Mouse (Mus musculus) limb, embryonic 10.5 days (tissue): Measurements from ENCODE around the gene Dab2ip. TPM values are rescaled to one million over a fixed set of nuclear protein-coding genes. Genes with fewer than 3 reads are reported as not detected.
A peak's percentile ranks its signal among the peaks of the same experiment; 100 is the strongest.

ENCODE experiments used
- DNase-seq: peaks from one replicate; pipeline ENCODE4 v3.0.0-alpha.2; 2017; ENCODE audit warnings: low spot score
- H3K27ac ChIP-seq: fragments of 300-500 bp; sonication (generic); 2 replicates; pipeline ENCODE4 v1.5.1; 2016; ENCODE audit warnings: mild to moderate bottlenecking
- H3K27me3 ChIP-seq: fragments of 300-500 bp; sonication (generic); 2 replicates; pipeline ENCODE4 v1.6.1; 2016; ENCODE audit warnings: low read depth, mild to moderate bottlenecking; ENCODE audit not compliant: poor library complexity, severe bottlenecking
- H3K36me3 ChIP-seq: fragments of 300-500 bp; sonication (generic); 2 replicates; pipeline ENCODE4 v1.6.1; 2016; ENCODE audit warnings: mild to moderate bottlenecking, moderate library complexity
- H3K4me1 ChIP-seq: fragments of 300-500 bp; sonication (generic); 2 replicates; pipeline ENCODE4 v1.6.1; 2016
- H3K4me3 ChIP-seq: fragments of 300-500 bp; sonication (generic); 2 replicates; pipeline ENCODE4 v1.5.1; 2016; ENCODE audit warnings: mild to moderate bottlenecking, moderate library complexity
- H3K9me3 ChIP-seq: fragments of 300-500 bp; sonication (generic); replicated peaks from 2 replicates; pipeline ENCODE4 v1.6.1; 2016; ENCODE audit warnings: mild to moderate bottlenecking
- WGBS: fragments of 180-500 bp; shearing (Covaris S2); methylation state at CpG from one replicate; pipeline ENCODE4 v1.1.7; 2016; 5-methylcytosine and 5-hydroxymethylcytosine counted together
- polyA plus RNA-seq: library from polyadenylated mRNA; unstranded; fragments of >200 nt; fragmentation: Nextera tagmentation; extraction: Ambion mirVana; gene quantifications from 2 replicates; pipeline ENCODE4 v1.2.1, GENCODE M21; 2016

Gene Dab2ip
- polyA plus RNA-seq, 1 experiment from 2014 or later: 49.7 TPM

DNA sequence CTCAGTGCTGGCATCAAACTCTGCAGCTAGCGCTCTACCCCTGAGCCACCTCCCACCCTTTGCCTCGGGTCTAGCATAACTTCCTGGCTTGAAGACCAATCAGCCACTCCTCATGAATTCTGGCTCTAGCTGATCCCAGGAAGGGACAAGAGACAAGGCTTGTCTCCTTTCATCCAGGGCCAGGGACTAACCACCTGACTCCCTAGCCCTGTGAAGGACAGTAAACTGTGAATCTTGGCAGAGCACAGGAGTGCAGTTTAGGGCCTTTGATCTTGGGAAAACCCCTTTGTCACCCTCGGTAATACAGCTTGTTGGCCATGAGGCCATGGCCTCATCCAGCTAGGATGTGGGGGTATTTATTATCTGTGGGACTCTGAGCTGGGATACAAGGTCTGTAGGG lies 100.2 kb downstream of the Dab2ip start:
- H3K27me3 ChIP-seq: no peaks in the 10 kb centered on the region
- no peaks in the 10 kb centered on the region for H3K36me3 ChIP-seq
- no peak overlapping the region for H3K27ac ChIP-seq
- H3K4me1 ChIP-seq: peaks cover 64% of the 10 kb centered on the region
- H3K4me3 ChIP-seq: no peak overlapping the region
- WGBS: 48% methylated on average over 3 of the region's 3 CpGs
- H3K9me3 ChIP-seq: no peaks in the 10 kb centered on the region
- DNase-seq: no peak

DNA sequence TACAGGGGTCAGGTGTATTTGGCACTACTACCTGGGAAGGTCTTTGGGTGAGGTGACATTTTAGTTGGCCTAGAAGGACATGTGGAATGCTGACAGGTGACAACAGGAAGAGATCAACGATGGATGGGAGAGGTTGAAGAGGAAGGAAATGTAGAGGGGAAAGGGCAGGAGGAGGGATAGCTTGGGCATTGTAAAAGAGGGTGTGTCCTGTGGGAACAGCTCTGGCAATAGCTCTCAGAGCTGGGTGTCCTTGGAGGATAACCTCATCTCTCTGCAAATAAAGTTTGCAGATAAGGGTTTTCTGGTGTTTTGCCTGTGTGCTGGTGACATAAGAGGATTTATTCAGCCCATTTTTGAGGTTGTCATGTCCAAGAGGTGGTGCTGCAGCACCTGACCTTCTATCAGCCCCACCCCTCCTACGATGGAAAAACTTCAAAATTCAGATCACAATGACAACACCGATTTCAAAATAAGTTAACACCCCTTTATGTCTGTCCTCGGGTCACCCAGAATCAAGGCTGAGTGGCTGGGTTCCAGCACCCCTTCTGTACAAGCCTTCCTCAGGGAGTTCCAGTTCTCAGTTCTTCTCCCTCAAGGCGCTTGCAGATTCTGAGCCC lies 101.6 kb downstream of the Dab2ip start:
- H3K36me3 ChIP-seq: peaks cover 9% of the 10 kb centered on the region
- no peaks in the 10 kb centered on the region for H3K9me3 ChIP-seq
- DNase-seq: no peak
- H3K4me3 ChIP-seq: no peak overlapping the region
- H3K27me3 ChIP-seq: no peaks in the 10 kb centered on the region
- H3K27ac ChIP-seq: no peak overlapping the region
- WGBS: 85% methylated on average over 5 of the region's 5 CpGs
- H3K4me1 ChIP-seq: peaks cover 77% of the 10 kb centered on the region

DNA sequence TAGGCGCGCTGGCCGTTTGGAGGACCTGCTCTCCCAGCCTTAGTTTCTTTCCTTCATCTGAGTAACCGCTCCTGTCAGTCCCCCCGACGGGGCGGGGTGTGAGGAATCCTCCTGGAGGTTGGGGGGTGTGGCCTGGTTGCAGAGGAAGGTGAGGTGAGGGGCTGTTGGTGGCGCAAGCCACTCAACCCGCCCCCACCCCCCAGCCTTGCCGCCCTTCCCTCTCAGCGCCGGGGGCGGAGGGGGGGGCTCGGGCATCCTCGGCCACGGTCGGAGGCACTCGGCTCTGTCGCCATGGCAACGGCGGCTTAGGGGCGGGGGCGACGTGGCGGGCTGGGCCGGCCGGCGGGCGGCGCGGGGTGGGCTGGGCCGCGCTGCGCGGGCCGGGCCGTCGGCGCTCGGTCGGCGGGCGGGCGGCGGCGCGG lies 102.9 kb downstream of the Dab2ip start:
- WGBS: 14% methylated on average over 28 of the region's 47 CpGs
- H3K27me3 ChIP-seq: no peaks in the 10 kb centered on the region
- DNase-seq: peak; percentile 95
- peak overlapping the region; percentile 95 for H3K27ac ChIP-seq
- H3K4me1 ChIP-seq: peaks cover 75% of the 10 kb centered on the region
- H3K4me3 ChIP-seq: peak overlapping the region; percentile 89
- H3K9me3 ChIP-seq: no peaks in the 10 kb centered on the region
- peaks cover 14% of the 10 kb centered on the region for H3K36me3 ChIP-seq

DNA sequence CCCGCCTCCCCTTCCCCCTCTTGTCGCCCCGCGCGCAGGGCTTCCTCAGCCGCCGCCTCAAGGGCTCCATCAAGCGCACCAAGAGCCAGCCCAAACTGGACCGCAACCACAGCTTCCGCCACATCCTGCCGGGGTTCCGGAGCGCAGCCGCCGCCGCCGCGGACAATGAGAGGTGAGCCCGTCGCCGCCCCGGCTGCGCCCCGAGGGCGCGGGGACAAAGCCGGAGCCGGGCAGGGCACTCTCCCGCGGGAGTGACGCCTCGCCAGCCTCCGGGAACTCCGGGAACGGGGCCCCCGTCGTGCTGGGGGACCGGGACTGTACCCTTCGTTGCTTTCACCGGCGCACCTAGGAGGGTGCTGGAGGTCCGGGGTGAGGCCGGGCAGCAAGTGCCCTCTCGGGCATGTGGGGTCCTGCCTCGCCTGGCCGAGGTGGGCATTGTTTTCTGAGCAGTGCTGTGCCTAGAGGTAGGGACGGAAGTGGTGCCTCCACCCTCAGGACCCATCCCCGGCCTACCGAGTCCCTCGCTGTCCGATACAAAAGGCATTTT lies 103.5 kb downstream of the Dab2ip start:
- no peaks in the 10 kb centered on the region for H3K27me3 ChIP-seq
- DNase-seq: peak; percentile 73
- no peaks in the 10 kb centered on the region for H3K9me3 ChIP-seq
- H3K36me3 ChIP-seq: peaks cover 14% of the 10 kb centered on the region
- under 1% methylated on average over 50 of the region's 51 CpGs for WGBS
- peak overlapping the region; percentile 89 for H3K4me3 ChIP-seq
- peak overlapping the region; percentile 95 for H3K27ac ChIP-seq
- peaks cover 75% of the 10 kb centered on the region for H3K4me1 ChIP-seq

GRCm38 (mm10) chr2:35662001-35662491 lies 104.0 kb downstream of the Dab2ip start:
- Histone ChIP-seq H3K9me3 (no peaks in the 10 kb centered on the region), H3K27ac (peak overlapping the region; percentile 95), H3K27me3 (no peaks in the 10 kb centered on the region), H3K4me3 (peak overlapping the region; percentile 89), H3K36me3 (peaks cover 19% of the 10 kb centered on the region), H3K4me1 (peaks cover 72% of the 10 kb centered on the region)
- 1% methylated on average over 24 of the region's 24 CpGs for WGBS
- DNase-seq: peak; percentile 83

GRCm38 (mm10) chr2:35662738-35663550 lies 104.9 kb downstream of the Dab2ip start:
- Histone ChIP-seq H3K27me3 (no peaks in the 10 kb centered on the region), H3K9me3 (no peaks in the 10 kb centered on the region), H3K4me1 (peaks cover 67% of the 10 kb centered on the region), H3K4me3 (peak overlapping the region; percentile 89), H3K36me3 (peaks cover 27% of the 10 kb centered on the region), H3K27ac (peak overlapping the region; percentile 59; the same call in 1 of the 2 replicates)
- DNase-seq: peak; percentile 44
- WGBS: 13% methylated on average over 26 of the region's 26 CpGs

GRCm38 (mm10) chr2:35667746-35668145 lies 109.7 kb downstream of the Dab2ip start:
- peaks cover 89% of the 10 kb centered on the region for H3K4me1 ChIP-seq
- DNase-seq: no peak
- no peaks in the 10 kb centered on the region for H3K9me3 ChIP-seq
- H3K27ac ChIP-seq: no peak overlapping the region
- H3K27me3 ChIP-seq: no peaks in the 10 kb centered on the region
- WGBS: 91% methylated on average over 8 of the region's 8 CpGs
- H3K4me3 ChIP-seq: no peak overlapping the region
- peaks cover 71% of the 10 kb centered on the region for H3K36me3 ChIP-seq

DNA sequence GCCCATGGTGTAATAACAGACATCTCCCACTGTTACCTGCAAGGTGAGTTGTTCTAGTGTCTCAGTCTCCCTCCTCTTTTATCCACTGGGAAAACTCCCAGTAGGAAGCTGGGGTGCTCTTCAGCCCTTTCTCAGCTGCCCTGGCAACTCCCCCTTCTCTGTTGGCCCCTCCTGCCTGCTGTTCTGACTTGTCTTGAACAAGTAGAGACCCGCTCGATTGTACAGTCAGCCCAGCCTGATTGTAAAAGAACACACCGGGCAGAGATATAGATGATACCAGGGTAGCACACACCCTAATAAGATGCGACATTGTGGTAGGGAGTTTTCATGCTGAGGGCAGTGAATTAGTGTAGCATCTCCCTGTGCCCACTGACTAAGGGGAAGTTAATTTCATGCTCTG lies 111.2 kb downstream of the Dab2ip start:
- no peaks in the 10 kb centered on the region for H3K27me3 ChIP-seq
- no peak overlapping the region for H3K4me3 ChIP-seq
- H3K36me3 ChIP-seq: peaks cover 74% of the 10 kb centered on the region
- 75% methylated on average over 4 of the region's 4 CpGs for WGBS
- DNase-seq: no peak
- peaks cover 77% of the 10 kb centered on the region for H3K4me1 ChIP-seq
- H3K27ac ChIP-seq: no peak overlapping the region
- no peaks in the 10 kb centered on the region for H3K9me3 ChIP-seq

DNA sequence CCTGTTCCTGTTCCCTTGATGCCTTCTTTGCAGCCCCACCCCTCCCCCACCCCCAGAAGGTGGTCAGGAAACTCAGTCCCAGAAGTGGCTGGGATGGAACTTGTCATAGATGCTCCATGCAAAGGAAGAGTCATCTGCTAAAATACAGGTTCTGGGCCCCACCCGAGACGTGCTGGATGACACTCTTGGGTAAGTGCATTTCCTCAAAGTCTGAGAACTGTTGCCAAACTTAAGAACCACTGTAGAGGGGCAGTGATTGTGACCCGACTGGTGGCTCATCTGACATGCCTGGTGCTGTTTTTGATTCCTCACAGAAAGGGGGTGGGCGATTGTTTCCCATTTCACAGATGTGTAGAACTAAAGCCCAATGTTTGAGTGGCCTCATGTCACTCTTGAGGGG lies 111.7 kb downstream of the Dab2ip start:
- H3K4me3 ChIP-seq: no peak overlapping the region
- no peaks in the 10 kb centered on the region for H3K9me3 ChIP-seq
- peaks cover 69% of the 10 kb centered on the region for H3K36me3 ChIP-seq
- H3K4me1 ChIP-seq: peaks cover 76% of the 10 kb centered on the region
- H3K27me3 ChIP-seq: no peaks in the 10 kb centered on the region
- no peak overlapping the region for H3K27ac ChIP-seq
- no peak for DNase-seq
- WGBS: 77% methylated on average over 4 of the region's 4 CpGs

DNA sequence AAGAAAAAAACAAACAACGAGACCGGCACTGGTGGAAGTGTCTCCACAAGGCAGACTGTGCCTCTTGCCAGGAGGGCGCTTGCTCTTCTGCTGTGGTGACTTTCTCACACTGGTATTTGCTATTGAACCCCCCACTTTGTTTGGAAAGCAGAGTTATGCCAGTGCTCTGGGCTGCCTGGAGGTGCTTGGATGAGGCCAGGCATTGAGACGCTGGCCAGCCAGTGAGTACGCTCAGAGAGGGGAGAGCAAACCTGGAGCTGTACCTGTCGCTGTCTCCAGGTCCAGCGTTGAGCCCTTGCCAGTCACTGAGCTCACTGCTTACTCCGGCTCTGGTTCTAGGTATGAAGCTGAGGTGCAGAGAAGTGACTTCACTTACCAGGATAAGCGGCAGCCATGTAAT lies 112.2 kb downstream of the Dab2ip start:
- 88% methylated on average over 9 of the region's 9 CpGs for WGBS
- H3K27ac ChIP-seq: 0 out of 2 replicates have a peak overlapping the region, but pooled peaks have one; percentile 5
- peaks cover 65% of the 10 kb centered on the region for H3K36me3 ChIP-seq

GRCm38 (mm10) chr2:35671980-35672910 lies 114.2 kb downstream of the Dab2ip start:
- H3K4me3 ChIP-seq: no peak overlapping the region
- peaks cover 59% of the 10 kb centered on the region for H3K36me3 ChIP-seq
- DNase-seq: no peak
- H3K4me1 ChIP-seq: peaks cover 84% of the 10 kb centered on the region
- 76% methylated on average over 9 of the region's 9 CpGs for WGBS
- H3K9me3 ChIP-seq: no peaks in the 10 kb centered on the region
- H3K27ac ChIP-seq: no peak overlapping the region; the same call in 1 of the 2 replicates
- no peaks in the 10 kb centered on the region for H3K27me3 ChIP-seq

More for the DNA sequence above, 112.2 kb downstream of the Dab2ip start:
- Histone ChIP-seq H3K27me3 (no peaks in the 10 kb centered on the region), H3K9me3 (no peaks in the 10 kb centered on the region), H3K4me3 (no peak overlapping the region), H3K4me1 (peaks cover 76% of the 10 kb centered on the region)
- DNase-seq: no peak

- Histone ChIP-seq H3K9me3 (no peaks in the 10 kb centered on the region), H3K4me3 (no peak overlapping the region), H3K27ac (no peak overlapping the region), H3K36me3 (peaks cover 49% of the 10 kb centered on the region), H3K27me3 (no peaks in the 10 kb centered on the region), H3K4me1 (peaks cover 87% of the 10 kb centered on the region)
- 81% methylated on average over 3 of the region's 3 CpGs for WGBS
- DNase-seq: no peak
These were observed 115.1 kb downstream of the Dab2ip start for GRCm38 (mm10) chr2:35673181-35673580.
